11 mouse cellular contexts compared by ENCODE assay signal in the genomic region with DNA sequence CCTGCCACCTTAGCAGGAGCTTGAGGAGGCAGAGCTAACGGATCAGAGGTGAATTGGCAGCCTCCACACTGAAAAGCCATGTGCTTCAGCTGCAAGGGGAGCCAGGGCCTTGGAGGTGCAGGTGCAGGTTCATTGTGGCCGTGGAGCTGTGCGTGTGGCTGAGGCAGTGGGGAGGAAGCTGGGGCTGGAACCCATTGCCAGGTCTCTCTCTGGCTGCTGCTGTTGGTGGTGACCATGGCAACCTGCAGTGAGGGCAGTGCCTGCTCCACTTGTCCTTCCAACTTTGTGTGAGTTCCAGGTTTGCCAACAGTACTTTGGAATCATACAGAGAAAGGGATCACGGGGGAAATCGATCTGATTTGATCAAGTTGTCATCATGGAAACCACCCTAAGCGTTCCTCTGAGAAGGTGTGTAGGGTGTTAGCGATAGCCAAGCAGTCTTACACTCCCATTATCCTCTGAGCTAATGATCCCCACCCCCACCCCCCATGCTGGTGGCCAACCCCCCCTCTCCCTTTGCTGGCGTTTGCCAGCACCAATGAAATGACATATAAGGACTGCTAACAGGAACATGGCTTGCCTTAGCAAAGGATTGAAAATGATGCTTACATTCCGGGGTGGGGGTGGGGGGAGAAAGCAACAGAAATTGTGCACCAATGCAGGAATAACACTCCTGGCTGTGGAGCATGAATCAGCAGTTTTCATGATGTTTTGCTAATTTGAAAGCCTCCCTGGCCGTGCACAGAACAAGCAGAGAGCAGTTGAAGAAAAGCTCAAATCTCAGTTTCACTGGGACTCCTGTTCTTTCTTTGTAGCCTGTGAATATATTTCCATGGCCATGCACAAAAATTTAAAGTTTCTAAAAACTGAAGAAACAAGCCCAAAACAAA.
A peak's percentile ranks its signal among the peaks of the same experiment; 100 is the strongest.
DNase-seq lines count a peak whose midpoint lies in the region; ATAC-seq lines count a peak whose summit lies in the region.
"Had no signal": no experiment of that assay in that cellular context is flagged by ENCODE, and none has a peak within 500 bp of the region (broad histone marks: within the 10 kb centered on the region; RNA-seq: fewer than 3 reads in every experiment).

No protein-coding gene starts in this region.

- no peaks in the 10 kb centered on the region for H3K36me3 ChIP-seq in heart, embryonic 16.5 days (ENCODE audit: control insufficient read depth, insufficient read depth)
- no peaks in the 10 kb centered on the region for H3K36me3 ChIP-seq in midbrain, embryonic 15.5 days (replicated peaks)
- H3K36me3 ChIP-seq: G1E; lung, embryonic 15.5 days had no signal

- no peak overlapping the region for H3K4me3 ChIP-seq in heart, embryonic 16.5 days (ENCODE audit: low read length)
- no peak overlapping the region for H3K4me3 ChIP-seq in midbrain, embryonic 15.5 days
- H3K4me3 ChIP-seq: lung, embryonic 15.5 days had no signal

- no peak overlapping the region for H3K4me2 ChIP-seq in heart, embryonic 16.5 days (ENCODE audit: low read depth, low read length)
- no peak overlapping the region for H3K4me2 ChIP-seq in midbrain, embryonic 15.5 days
- H3K4me2 ChIP-seq: hindbrain, embryonic 14.5 days had no signal

- H3K27me3 ChIP-seq in heart, embryonic 16.5 days (ENCODE audit: control insufficient read depth, insufficient read depth, low read length), result no peaks in the 10 kb centered on the region
- no peaks in the 10 kb centered on the region for H3K27me3 ChIP-seq in midbrain, embryonic 15.5 days (replicated peaks)
- H3K27me3 ChIP-seq: lung, embryonic 15.5 days had no signal

- WGBS in heart, embryonic 16.5 days, result 39% methylated on average over 10 of the region's 10 CpGs
- WGBS in midbrain, embryonic 15.5 days, result 48% methylated on average over 10 of the region's 10 CpGs

- no peak overlapping the region for H3K9ac ChIP-seq in heart, embryonic 16.5 days (ENCODE audit: low read length)
- H3K9ac ChIP-seq in midbrain, embryonic 15.5 days, result no peak overlapping the region
- H3K9ac ChIP-seq: hindbrain, embryonic 14.5 days; lung, embryonic 15.5 days had no signal

- H3K9me3 ChIP-seq in heart, embryonic 16.5 days (replicated peaks; ENCODE audit: control insufficient read depth, low read length), result no peaks in the 10 kb centered on the region
- no peaks in the 10 kb centered on the region for H3K9me3 ChIP-seq in midbrain, embryonic 15.5 days
- H3K9me3 ChIP-seq: G1E; lung, embryonic 15.5 days had no signal

- no peaks in the 10 kb centered on the region for H3K4me1 ChIP-seq in heart, embryonic 16.5 days (ENCODE audit: control insufficient read depth, insufficient read depth, low read length)
- peaks cover 13% of the 10 kb centered on the region for H3K4me1 ChIP-seq in midbrain, embryonic 15.5 days

- no peak overlapping the region for H3K27ac ChIP-seq in heart, embryonic 16.5 days (ENCODE audit: low read length)
- no peak overlapping the region for H3K27ac ChIP-seq in midbrain, embryonic 15.5 days
- H3K27ac ChIP-seq: hindbrain, embryonic 14.5 days; lung, embryonic 15.5 days had no signal

- DNase-seq in heart, adult 8-10 months (ENCODE audit: low spot score), result no peak
- peak; percentile 26 for DNase-seq in ovary, postnatal 36 days (ENCODE audit: low spot score)
- DNase-seq in ovary, postnatal 14 days (ENCODE audit: low spot score), result no peak
- peak; percentile 34 to 67 for DNase-seq in layer of hippocampus, postnatal 14 days (ENCODE audit: low spot score in 2 of 2)
- peak; percentile 64 for DNase-seq in thymus, postnatal 25 days
- DNase-seq in spleen, postnatal 14 days (ENCODE audit: low spot score in 2 of 2), result no peak

- peak; percentile 63; the same call in 1 of the 2 replicates for ATAC-seq in heart, embryonic 16.5 days (replicated peaks; ENCODE audit: extremely low read depth, insufficient read depth, low FRiP score)
- no peak for ATAC-seq in midbrain, embryonic 15.5 days (replicated peaks)

Comparison
In these comparisons a context has a peak if more than half of its experiments do, and no peak if none do; other contexts are left out.
1. DNase-seq: peak in ovary, postnatal 36 days (single experiment), layer of hippocampus, postnatal 14 days (2 of 2) and thymus, postnatal 25 days (single experiment); none in heart, adult 8-10 months (single experiment), ovary, postnatal 14 days (single experiment) and spleen, postnatal 14 days (0 of 2).